Mouse (Mus musculus) limb, embryonic 13.5 days (tissue): ENCODE measurements around the gene Tmem256. TPM values are rescaled to one million over a fixed set of nuclear protein-coding genes. Genes with fewer than 3 reads are reported as not detected.

Experiments used
- ATAC-seq: fragments of 200-750 bp; cut with Nextera tagmentation; 2 replicates; pipeline ENCODE4 v1.8.0; 2017; ENCODE audit warnings: low read depth, moderate number of reproducible peaks, moderate TSS enrichment; ENCODE audit not compliant: low FRiP score
- H3K27ac ChIP-seq: fragments of 300-500 bp; sonication (generic); 2 replicates; pipeline ENCODE4 v1.5.1; 2015; ENCODE audit warnings: inconsistent platforms, mild to moderate bottlenecking, moderate library complexity
- H3K27me3 ChIP-seq: fragments of 300-500 bp; sonication (generic); 2 replicates; pipeline ENCODE4 v1.6.1; 2015; ENCODE audit warnings: mild to moderate bottlenecking, inconsistent platforms
- H3K36me3 ChIP-seq: fragments of 300-500 bp; sonication (generic); 2 replicates; pipeline ENCODE4 v1.6.1; 2015; ENCODE audit warnings: inconsistent platforms, mild to moderate bottlenecking, moderate library complexity
- H3K4me1 ChIP-seq: fragments of 300-500 bp; sonication (generic); 2 replicates; pipeline ENCODE4 v1.6.1; 2015; ENCODE audit warnings: inconsistent platforms
- H3K4me2 ChIP-seq: fragments of 300-500 bp; sonication (generic); replicated peaks from 2 replicates; pipeline ENCODE4 v1.6.1; 2015; ENCODE audit warnings: inconsistent platforms, mild to moderate bottlenecking, moderate library complexity
- H3K4me3 ChIP-seq: fragments of 300-500 bp; sonication (generic); 2 replicates; pipeline ENCODE4 v1.5.1; 2015; ENCODE audit warnings: moderate library complexity, mild to moderate bottlenecking, inconsistent platforms
- H3K9ac ChIP-seq: fragments of 300-500 bp; sonication (generic); 2 replicates; pipeline ENCODE4 v1.6.1; 2015; ENCODE audit warnings: mild to moderate bottlenecking, inconsistent platforms
- H3K9me3 ChIP-seq: fragments of 300-500 bp; sonication (generic); 2 replicates; pipeline ENCODE4 v1.6.1; 2016; ENCODE audit warnings: inconsistent platforms
- WGBS: fragments of 180-500 bp; shearing (Covaris S2); methylation state at CpG from one replicate; pipeline ENCODE4 v1.1.7; 2015; 5-methylcytosine and 5-hydroxymethylcytosine counted together
- polyA plus RNA-seq: library from polyadenylated mRNA; unstranded; fragments of >200 nt; fragmentation: Nextera tagmentation; extraction: Ambion mirVana; gene quantifications from 2 replicates; pipeline ENCODE4 v1.2.1, GENCODE M21; 2015

The Tmem256 gene
- polyA plus RNA-seq, 1 experiment from 2014 or later: 376 TPM

DNA sequence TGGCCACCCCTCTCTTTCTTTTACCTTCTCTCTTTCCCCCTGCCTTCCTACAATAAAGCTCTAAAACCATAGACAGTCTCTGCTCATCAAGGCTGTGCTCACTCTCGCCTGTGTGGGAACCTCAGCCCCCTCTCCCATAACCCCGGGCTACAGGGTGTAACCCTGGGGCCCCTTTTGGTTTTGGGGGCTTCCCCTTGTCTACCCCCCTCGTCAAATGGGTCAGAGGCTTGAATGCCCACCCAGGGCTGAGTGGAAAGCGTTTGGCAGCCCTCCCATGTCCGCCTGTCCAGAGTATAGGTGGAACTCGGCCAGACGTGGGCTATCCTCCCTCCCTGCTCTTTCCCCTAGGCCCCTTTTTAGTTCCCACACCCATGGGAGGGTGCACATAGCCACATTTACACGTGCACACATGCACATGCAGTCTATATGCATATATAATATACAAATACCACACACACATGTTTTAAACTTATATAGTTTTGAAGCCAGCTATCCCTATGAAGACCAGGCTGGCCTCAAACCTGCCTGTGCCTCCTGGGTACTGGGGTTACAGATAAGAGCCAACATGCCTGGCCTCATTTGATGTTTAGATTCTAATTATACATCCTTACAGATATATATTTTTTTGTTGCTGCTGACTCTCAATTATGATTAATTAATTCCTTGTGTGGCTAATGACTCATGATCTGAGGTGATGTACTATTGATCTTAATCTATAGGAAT, 26.0 kb downstream of the Tmem256 start:
- Histone ChIP-seq H3K27me3 (peaks cover 24% of the 10 kb centered on the region), H3K36me3 (no peaks in the 10 kb centered on the region), H3K4me3 (no peak overlapping the region), H3K4me2 (no peak overlapping the region), H3K27ac (no peak overlapping the region), H3K9ac (no peak overlapping the region), H3K4me1 (no peaks in the 10 kb centered on the region), H3K9me3 (no peaks in the 10 kb centered on the region)
- ATAC-seq: no peak
- 51% methylated on average over 8 of the region's 8 CpGs for WGBS

- Histone ChIP-seq H3K9me3 (no peaks in the 10 kb centered on the region), H3K36me3 (no peaks in the 10 kb centered on the region), H3K4me2 (no peak overlapping the region), H3K4me3 (no peak overlapping the region), H3K27me3 (0 out of 2 replicates have a peak, but pooled peaks cover 14% of the 10 kb centered on the region), H3K4me1 (0 out of 2 replicates have a peak, but pooled peaks cover 4% of the 10 kb centered on the region), H3K9ac (no peak overlapping the region), H3K27ac (no peak overlapping the region)
- ATAC-seq: no peak
- WGBS: 80% methylated on average over 9 of the region's 9 CpGs
Observed at GRCm38 (mm10) chr11:69865561-69865960, 27.2 kb downstream of the Tmem256 start.

DNA sequence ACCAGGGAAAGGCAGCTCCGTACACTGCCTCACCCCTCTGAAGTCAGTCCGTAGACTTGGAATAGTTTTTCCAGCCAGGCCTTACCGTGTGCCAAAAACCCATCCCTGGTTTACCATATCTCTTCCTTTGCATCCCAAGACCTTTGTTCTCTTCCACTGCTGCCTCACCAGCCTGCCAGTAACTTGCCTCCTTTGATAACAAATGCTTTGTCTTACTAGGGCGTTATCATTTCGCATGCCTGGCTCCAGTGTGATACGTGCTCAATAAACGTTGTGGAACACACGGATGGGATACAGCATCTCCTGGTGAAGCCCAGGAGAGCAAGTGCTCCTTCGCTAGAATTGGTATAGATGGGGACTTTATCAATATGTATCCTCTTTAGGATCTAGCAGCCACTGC, 29.0 kb downstream of the Tmem256 start:
- Histone ChIP-seq H3K27me3 (0 out of 2 replicates have a peak, but pooled peaks cover 12% of the 10 kb centered on the region), H3K9ac (0 out of 2 replicates have a peak overlapping the region, but pooled peaks have one; percentile 15), H3K4me2 (no peak overlapping the region), H3K36me3 (no peaks in the 10 kb centered on the region), H3K9me3 (no peaks in the 10 kb centered on the region), H3K4me1 (0 out of 2 replicates have a peak, but pooled peaks cover 4% of the 10 kb centered on the region), H3K4me3 (no peak overlapping the region), H3K27ac (no peak overlapping the region)
- ATAC-seq: no peak
- 77% methylated on average over 9 of the region's 9 CpGs for WGBS

DNA sequence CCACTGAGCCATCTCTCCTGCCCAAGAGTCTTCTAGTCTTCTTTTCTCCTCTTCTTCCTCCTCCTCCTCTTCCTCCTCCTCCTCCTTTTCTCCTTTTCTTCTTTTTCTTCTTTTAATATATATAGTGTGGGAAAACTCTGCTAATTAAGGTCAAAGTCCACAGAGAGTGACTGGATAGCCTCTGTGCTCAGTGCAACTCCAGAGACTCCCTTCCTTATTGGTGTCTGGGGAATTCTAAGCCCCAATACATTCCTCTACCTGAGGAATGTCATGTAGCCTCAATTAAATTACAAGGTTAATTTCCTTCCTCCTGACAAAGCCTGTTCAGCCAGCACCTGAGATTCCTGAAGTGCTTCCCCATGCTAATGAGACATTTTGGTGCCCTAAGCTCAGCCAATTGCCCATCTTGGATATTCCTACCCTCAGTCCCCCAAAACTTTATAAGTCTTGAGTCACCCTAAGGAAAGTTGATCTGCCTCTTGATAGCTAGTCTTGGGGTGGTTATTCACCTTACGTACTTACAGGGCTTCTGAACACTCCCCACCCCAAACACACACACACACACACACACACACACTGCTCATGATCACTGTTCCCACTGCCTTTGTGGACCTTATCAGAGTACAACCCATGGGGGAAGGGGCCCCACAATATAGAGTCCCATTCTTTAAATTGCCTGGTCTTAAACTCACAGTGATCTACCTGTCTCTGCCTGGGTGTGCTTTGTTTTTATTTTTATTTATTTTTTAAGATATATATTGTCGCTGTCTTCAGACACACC, 32.2 kb downstream of the Tmem256 start:
- Histone ChIP-seq H3K9me3 (no peaks in the 10 kb centered on the region), H3K27ac (no peak overlapping the region), H3K27me3 (0 out of 2 replicates have a peak, but pooled peaks cover 12% of the 10 kb centered on the region), H3K4me1 (0 out of 2 replicates have a peak, but pooled peaks cover 4% of the 10 kb centered on the region), H3K36me3 (no peaks in the 10 kb centered on the region), H3K9ac (no peak overlapping the region), H3K4me3 (no peak overlapping the region), H3K4me2 (no peak overlapping the region)
- 80% methylated on average over 2 of the region's 2 CpGs for WGBS
- ATAC-seq: no peak

DNA sequence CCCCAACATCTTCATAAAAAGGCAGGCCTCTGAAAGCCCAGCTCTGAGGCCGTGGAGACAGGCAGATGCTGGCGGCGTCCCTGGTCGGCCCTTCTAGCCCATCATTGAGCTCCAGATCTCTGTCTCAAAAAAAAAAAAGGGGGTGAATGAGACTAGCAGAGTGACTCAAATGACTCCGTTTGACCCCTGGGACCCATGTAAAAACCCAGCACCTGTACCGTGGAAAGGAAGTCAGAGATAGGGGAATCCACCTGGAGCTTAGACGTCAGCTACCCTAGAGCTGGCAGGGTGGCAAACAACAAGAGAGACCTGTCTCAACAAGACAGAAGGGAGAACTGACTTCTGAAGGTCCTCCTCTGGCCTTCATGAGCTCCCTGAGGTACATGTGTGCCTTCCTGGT, 33.5 kb downstream of the Tmem256 start:
- H3K9me3 ChIP-seq: no peaks in the 10 kb centered on the region
- H3K4me3 ChIP-seq: no peak overlapping the region
- 82% methylated on average over 7 of the region's 7 CpGs for WGBS
- H3K36me3 ChIP-seq: no peaks in the 10 kb centered on the region
- no peak for ATAC-seq
- no peak overlapping the region for H3K27ac ChIP-seq
- peaks cover 17% of the 10 kb centered on the region for H3K4me1 ChIP-seq
- 0 out of 2 replicates have a peak, but pooled peaks cover 11% of the 10 kb centered on the region for H3K27me3 ChIP-seq
- no peak overlapping the region for H3K9ac ChIP-seq
- H3K4me2 ChIP-seq: no peak overlapping the region

DNA sequence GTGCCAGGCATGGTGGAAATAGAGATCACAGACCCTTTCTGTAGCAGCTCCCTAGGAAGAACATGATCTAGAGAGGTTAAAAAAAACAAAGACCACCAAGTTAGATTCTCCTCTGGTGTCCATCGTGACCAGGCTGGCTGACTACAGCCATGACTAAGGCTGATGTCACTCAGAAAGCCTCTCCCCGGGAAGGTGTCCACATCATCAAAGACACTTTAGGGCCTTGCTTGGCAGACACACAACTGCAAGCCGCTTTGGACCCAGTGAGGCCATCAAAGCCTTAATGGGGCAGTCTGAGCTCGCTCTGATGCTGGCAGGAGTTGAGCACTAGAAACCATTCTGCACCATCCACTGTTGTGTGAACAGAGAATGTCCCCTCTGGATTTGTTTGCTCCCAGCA, 34.1 kb downstream of the Tmem256 start:
- H3K4me3 ChIP-seq: no peak overlapping the region
- 71% methylated on average over 4 of the region's 4 CpGs for WGBS
- no peak overlapping the region for H3K4me2 ChIP-seq
- ATAC-seq: no peak
- peaks cover 23% of the 10 kb centered on the region for H3K4me1 ChIP-seq
- H3K27me3 ChIP-seq: 0 out of 2 replicates have a peak, but pooled peaks cover 5% of the 10 kb centered on the region
- no peaks in the 10 kb centered on the region for H3K36me3 ChIP-seq
- H3K9me3 ChIP-seq: no peaks in the 10 kb centered on the region
- H3K9ac ChIP-seq: no peak overlapping the region
- no peak overlapping the region for H3K27ac ChIP-seq

- Histone ChIP-seq H3K36me3 (no peaks in the 10 kb centered on the region), H3K27ac (peak overlapping the region; percentile 65; the same call in 1 of the 2 replicates), H3K4me1 (peaks cover 39% of the 10 kb centered on the region), H3K9me3 (no peaks in the 10 kb centered on the region), H3K4me3 (no peak overlapping the region), H3K27me3 (no peaks in the 10 kb centered on the region), H3K4me2 (no peak overlapping the region), H3K9ac (0 out of 2 replicates have a peak overlapping the region, but pooled peaks have one; percentile 20)
- 54% methylated on average over 7 of the region's 7 CpGs for WGBS
- ATAC-seq: no peak
Observed at GRCm38 (mm10) chr11:69876186-69876585, 37.9 kb downstream of the Tmem256 start.

- Histone ChIP-seq H3K4me1 (peaks cover 43% of the 10 kb centered on the region), H3K27ac (peak overlapping the region; percentile 65; the same call in 1 of the 2 replicates), H3K4me3 (peak overlapping the region; percentile 21), H3K36me3 (no peaks in the 10 kb centered on the region), H3K9me3 (no peaks in the 10 kb centered on the region), H3K9ac (peak overlapping the region; percentile 46; the same call in 1 of the 2 replicates), H3K27me3 (no peaks in the 10 kb centered on the region), H3K4me2 (peak overlapping the region; percentile 50)
- 3% methylated on average over 12 of the region's 12 CpGs for WGBS
- ATAC-seq: no peak
Observed at GRCm38 (mm10) chr11:69876867-69877266, 38.6 kb downstream of the Tmem256 start.

GRCm38 (mm10) chr11:69877878-69878277, 39.6 kb downstream of the Tmem256 start, which contains the start of gene Tmem95:
Gene Tmem95 (minus strand): TSS chr11:69878018.
- H3K27ac ChIP-seq: no peak within 1 kb of the TSS
- no peaks in the 10 kb centered on the region for H3K9me3 ChIP-seq
- peak within 1 kb of the TSS; percentile 88 for H3K4me2 ChIP-seq
- no peaks in the 10 kb centered on the region for H3K36me3 ChIP-seq
- H3K4me1 ChIP-seq: peaks cover 46% of the 10 kb centered on the region
- no peaks in the 10 kb centered on the region for H3K27me3 ChIP-seq
- WGBS: 89% methylated on average over 11 of the region's 11 CpGs
- peak within 1 kb of the TSS; percentile 21 for H3K4me3 ChIP-seq
- ATAC-seq: no peak
- H3K9ac ChIP-seq: peak within 1 kb of the TSS; percentile 77; the same call in 1 of the 2 replicates

DNA sequence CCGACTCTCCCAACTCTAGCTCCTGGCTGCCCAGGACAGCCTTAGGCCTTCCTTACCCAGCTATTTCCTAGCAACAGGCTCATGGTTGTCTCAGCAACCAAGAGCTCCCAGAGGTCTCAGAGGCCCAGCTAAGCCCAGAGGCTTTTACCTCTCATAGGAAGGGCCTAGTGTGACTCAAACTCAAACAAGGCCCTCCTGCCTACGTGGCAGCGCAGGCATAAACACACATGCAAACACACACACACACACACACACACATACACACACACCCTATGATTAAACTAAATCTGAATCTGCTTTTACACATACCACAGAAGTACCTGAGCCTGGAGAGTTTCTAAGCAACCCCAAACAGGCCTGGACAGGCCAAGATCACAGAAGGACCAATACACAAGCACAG, 40.1 kb downstream of the Tmem256 start:
- peaks cover 46% of the 10 kb centered on the region for H3K4me1 ChIP-seq
- H3K36me3 ChIP-seq: no peaks in the 10 kb centered on the region
- H3K9ac ChIP-seq: no peak overlapping the region
- H3K27ac ChIP-seq: no peak overlapping the region
- ATAC-seq: no peak
- H3K4me2 ChIP-seq: peak overlapping the region; percentile 88; the same call in 1 of the 2 replicates
- H3K27me3 ChIP-seq: no peaks in the 10 kb centered on the region
- no peaks in the 10 kb centered on the region for H3K9me3 ChIP-seq
- no peak overlapping the region for H3K4me3 ChIP-seq
- 82% methylated on average over 3 of the region's 3 CpGs for WGBS

DNA sequence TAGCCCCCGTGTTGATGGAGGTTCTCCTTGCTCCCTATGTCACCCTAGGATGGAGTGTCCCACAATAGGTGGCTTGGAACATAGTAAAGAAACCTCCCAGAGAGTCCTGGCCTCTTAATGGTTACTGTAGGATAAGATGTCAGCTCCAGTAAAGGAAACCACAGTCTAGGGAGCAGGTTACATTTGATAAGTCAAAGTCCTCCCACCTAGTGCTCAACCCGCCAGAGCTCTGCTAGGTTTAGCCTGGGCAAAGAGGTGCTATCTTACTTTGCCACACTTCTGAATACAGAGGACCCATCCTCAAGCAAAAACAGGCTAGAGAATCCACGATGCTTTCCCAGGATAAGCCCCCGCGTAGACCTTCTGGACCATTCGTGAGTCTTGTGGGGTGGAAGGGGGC, 40.6 kb downstream of the Tmem256 start:
- no peak for ATAC-seq
- Histone ChIP-seq H3K4me1 (peaks cover 46% of the 10 kb centered on the region), H3K27ac (no peak overlapping the region), H3K36me3 (no peaks in the 10 kb centered on the region), H3K4me3 (0 out of 2 replicates have a peak overlapping the region, but pooled peaks have one; percentile 56), H3K27me3 (no peaks in the 10 kb centered on the region), H3K4me2 (peak overlapping the region; percentile 88), H3K9ac (peak overlapping the region; percentile 77), H3K9me3 (no peaks in the 10 kb centered on the region)
- WGBS: 89% methylated on average over 6 of the region's 6 CpGs

GRCm38 (mm10) chr11:69879711-69880110, 41.4 kb downstream of the Tmem256 start:
- Histone ChIP-seq H3K27ac (no peak overlapping the region), H3K36me3 (no peaks in the 10 kb centered on the region), H3K9me3 (no peaks in the 10 kb centered on the region), H3K4me3 (peak overlapping the region; percentile 56), H3K27me3 (no peaks in the 10 kb centered on the region), H3K4me2 (peak overlapping the region; percentile 88), H3K4me1 (peaks cover 46% of the 10 kb centered on the region), H3K9ac (peak overlapping the region; percentile 77)
- ATAC-seq: no peak
- WGBS: 48% methylated on average over 15 of the region's 15 CpGs
